12 mouse cellular contexts compared by ENCODE assay signal in the genomic region with DNA sequence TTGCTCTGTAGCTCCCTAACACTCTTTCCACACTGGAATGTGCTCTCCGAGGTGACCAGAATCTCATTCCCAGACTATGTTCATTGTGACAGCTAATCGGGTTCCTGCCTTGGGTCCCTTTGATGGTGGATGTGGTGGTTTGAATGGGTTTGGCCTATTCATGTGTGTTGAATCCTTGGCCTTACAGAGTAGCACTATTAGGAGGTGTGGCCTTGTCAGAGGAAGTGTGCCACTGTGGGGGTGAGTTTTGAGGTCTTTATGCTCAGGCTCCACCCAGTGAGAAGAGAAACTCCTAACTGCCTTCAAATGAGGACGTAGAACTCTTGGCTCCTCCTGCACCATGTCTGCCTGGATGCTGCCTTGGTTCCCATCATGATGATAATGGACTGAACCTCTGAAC.
DNase-seq lines count a peak whose midpoint lies in the region; ATAC-seq and TF ChIP-seq lines count a peak whose summit lies in the region.
"Had no signal": no experiment of that assay in that cellular context is flagged by ENCODE, and none has a peak within 500 bp of the region (broad histone marks: within the 10 kb centered on the region; RNA-seq: fewer than 3 reads in every experiment).

No protein-coding gene starts in this region.

- 0 out of 2 replicates have a peak, but pooled peaks cover 4% of the 10 kb centered on the region for H3K9me3 ChIP-seq in forebrain, embryonic 10.5 days
- no peaks in the 10 kb centered on the region for H3K9me3 ChIP-seq in forebrain, postnatal 0 days (ENCODE audit: low read length)
- H3K9me3 ChIP-seq in liver, embryonic 11.5 days (ENCODE audit: control insufficient read depth, low read length): no peaks in the 10 kb centered on the region
- H3K9me3 ChIP-seq: heart, embryonic 15.5 days had no signal

- no peak overlapping the region for H3K4me3 ChIP-seq in forebrain, embryonic 10.5 days
- H3K4me3 ChIP-seq in forebrain, postnatal 0 days (ENCODE audit: low read depth, low read length): no peak overlapping the region
- no peak overlapping the region for H3K4me3 ChIP-seq in liver, embryonic 11.5 days (ENCODE audit: low read depth, low read length)
- H3K4me3 ChIP-seq: erythroblast, embryonic 14.5 days; heart, embryonic 15.5 days had no signal

- H3K9ac ChIP-seq in forebrain, postnatal 0 days: no peak overlapping the region
- H3K9ac ChIP-seq in liver, embryonic 11.5 days (ENCODE audit: low read depth, low read length): no peak overlapping the region

- H3K4me2 ChIP-seq in forebrain, postnatal 0 days (ENCODE audit: low read depth): no peak overlapping the region
- no peak overlapping the region for H3K4me2 ChIP-seq in liver, embryonic 11.5 days

- no peak for TF ChIP-seq CTCF in forebrain, postnatal 0 days (IDR thresholded peaks at IDR 0.05; ENCODE audit: low read depth)

- H3K36me3 ChIP-seq in forebrain, embryonic 10.5 days (replicated peaks): no peaks in the 10 kb centered on the region
- H3K36me3 ChIP-seq in forebrain, postnatal 0 days (ENCODE audit: insufficient read depth): no peaks in the 10 kb centered on the region
- no peaks in the 10 kb centered on the region for H3K36me3 ChIP-seq in splenic B cell, adult 2 months (ENCODE audit: control insufficient read depth, insufficient read depth, low read length, poor library complexity, severe bottlenecking)
- no peaks in the 10 kb centered on the region for H3K36me3 ChIP-seq in liver, embryonic 11.5 days (ENCODE audit: control insufficient read depth, insufficient read depth, low read length)
- H3K36me3 ChIP-seq: heart, embryonic 15.5 days had no signal

- no peak for ATAC-seq in forebrain, postnatal 0 days
- no peak for ATAC-seq in monocyte, adult 5-6 weeks (replicated peaks; ENCODE audit: insufficient number of reproducible peaks, low FRiP score, low TSS enrichment, poor library complexity, severe bottlenecking)
- peak; percentile 87 for ATAC-seq in common myeloid progenitor, adult 5-6 weeks (replicated peaks; ENCODE audit: low read depth, poor library complexity, severe bottlenecking)
- no peak for ATAC-seq in liver, embryonic 11.5 days (replicated peaks; ENCODE audit: low FRiP score)

- H3K4me1 ChIP-seq in forebrain, embryonic 10.5 days: peaks cover 39% of the 10 kb centered on the region
- peaks cover 4% of the 10 kb centered on the region; the same call in 1 of the 2 replicates for H3K4me1 ChIP-seq in forebrain, postnatal 0 days (ENCODE audit: insufficient read depth)
- 0 out of 2 replicates have a peak, but pooled peaks cover 3% of the 10 kb centered on the region for H3K4me1 ChIP-seq in liver, embryonic 11.5 days (replicated peaks; ENCODE audit: control insufficient read depth, insufficient read depth, low read length)

- peak overlapping the region; percentile 51; the same call in 1 of the 2 replicates for H3K27ac ChIP-seq in forebrain, embryonic 10.5 days
- no peak overlapping the region for H3K27ac ChIP-seq in forebrain, postnatal 0 days (ENCODE audit: low read depth, low read length)
- no peak overlapping the region for H3K27ac ChIP-seq in liver, embryonic 11.5 days (ENCODE audit: low read depth, low read length)

- no peak for DNase-seq in forebrain, embryonic 10.5 days (ENCODE audit: extremely low spot score, low spot score)
- DNase-seq in forebrain, postnatal 0 days: no peak
- peak; percentile 2 to 16 for DNase-seq in monocyte, adult 2 months (ENCODE audit: low read depth in 1 of 2, low spot score in 2 of 2)
- DNase-seq in splenic B cell, adult 2 months (ENCODE audit: low read depth, low spot score): peak; percentile 44
- no peak for DNase-seq in layer of hippocampus, adult 9-10 months (ENCODE audit: low spot score)
- DNase-seq in liver, embryonic 11.5 days (ENCODE audit: low spot score): no peak
- DNase-seq: adrenal gland, postnatal 14 days; kidney, adult 18-20 months had no signal

- WGBS in forebrain, embryonic 10.5 days: 47% methylated on average over 3 of the region's 3 CpGs
- WGBS in forebrain, postnatal 0 days: 43% methylated on average over 3 of the region's 3 CpGs
- WGBS in liver, embryonic 11.5 days: 50% methylated on average over 3 of the region's 3 CpGs

- 0 out of 2 replicates have a peak, but pooled peaks cover 15% of the 10 kb centered on the region for H3K27me3 ChIP-seq in forebrain, embryonic 10.5 days (ENCODE audit: poor library complexity, severe bottlenecking)
- no peaks in the 10 kb centered on the region for H3K27me3 ChIP-seq in forebrain, postnatal 0 days (ENCODE audit: insufficient read depth, low read length)
- no peaks in the 10 kb centered on the region for H3K27me3 ChIP-seq in splenic B cell, adult 2 months (ENCODE audit: control insufficient read depth, insufficient read depth, low read length, poor library complexity, severe bottlenecking)
- H3K27me3 ChIP-seq in liver, embryonic 11.5 days (replicated peaks; ENCODE audit: control insufficient read depth, insufficient read depth, low read length): no peaks in the 10 kb centered on the region
- H3K27me3 ChIP-seq: heart, embryonic 15.5 days had no signal

Comparison
In these comparisons a context has a peak if more than half of its experiments do, and no peak if none do; other contexts are left out.
1. DNase-seq: peak in monocyte, adult 2 months (2 of 2) and splenic B cell, adult 2 months (single experiment); none in forebrain, embryonic 10.5 days (single experiment), forebrain, postnatal 0 days (single experiment), layer of hippocampus, adult 9-10 months (single experiment) and liver, embryonic 11.5 days (single experiment).